Mouse (Mus musculus) spleen, adult 2 months (tissue): Measurements from ENCODE around the gene Arl6ip5.

Source experiments
- CTCF ChIP-seq: fragments of 200-500 bp; IDR thresholded peaks from 2 replicates; pipeline ENCODE4 v1.5.1; 2011; ENCODE audit warnings: mild to moderate bottlenecking, inconsistent platforms; ENCODE audit not compliant: insufficient read depth, insufficient read length, insufficient replicate concordance; ENCODE audit errors: extremely low read depth
- POLR2A ChIP-seq: fragments of 200-500 bp; IDR thresholded peaks from 2 replicates; pipeline ENCODE4 v1.6.1; 2011; ENCODE audit warnings: low read depth, low read length, inconsistent platforms

GRCm38 (mm10) chr6:97175716-97176115, 34.8 kb upstream of the Arl6ip5 start:
- no peak for TF ChIP-seq CTCF
- no peak for TF ChIP-seq POLR2A
